Mouse (Mus musculus): Measurements from ENCODE around the gene Zic3.

Gene Zic3

GRCm38 (mm10) chrX:58042512-58042911, 20.0 kb downstream of the Zic3 start:
- DNase-seq: no peak
